ENCODE assay signal across 8 mouse cellular contexts in genomic region chr8:79208691-79209640, GRCm38 (mm10). TPM values are rescaled to one million over a fixed set of nuclear protein-coding genes. Genes with fewer than 3 reads are reported as not detected.
A peak's percentile ranks its signal among the peaks of the same experiment; 100 is the strongest.
DNase-seq lines count a peak whose midpoint lies in the region; ATAC-seq lines count a peak whose summit lies in the region.

No protein-coding gene starts in this region.

- H3K4me1 ChIP-seq in embryonic facial prominence, embryonic 15.5 days: peaks cover 48% of the 10 kb centered on the region
- H3K4me1 ChIP-seq in heart, embryonic 16.5 days (ENCODE audit: control insufficient read depth, insufficient read depth, low read length): peaks cover 36% of the 10 kb centered on the region
- H3K4me1 ChIP-seq in midbrain, embryonic 10.5 days: peaks cover 30% of the 10 kb centered on the region

- peak overlapping the region; percentile 58 for H3K4me2 ChIP-seq in embryonic facial prominence, embryonic 15.5 days (replicated peaks)
- H3K4me2 ChIP-seq in heart, embryonic 16.5 days (ENCODE audit: low read depth, low read length): peak overlapping the region; percentile 83

- peak; percentile 68 to 82 for DNase-seq in adrenal gland, adult (ENCODE audit: inconsistent age in 2 of 2, low spot score in 1 of 2)
- no peak for DNase-seq in adrenal gland, adult 18-20 months (ENCODE audit: low spot score in 2 of 2)
- peak; percentile 45 for DNase-seq in kidney, postnatal 10 days
- DNase-seq in midbrain, embryonic 10.5 days (ENCODE audit: low spot score): peak; percentile 47
- DNase-seq in right cerebral cortex, adult 2 months (ENCODE audit: low spot score in 2 of 2): no peak
- DNase-seq in urinary bladder, adult 2 months (ENCODE audit: low spot score): no peak

- H3K9me3 ChIP-seq in embryonic facial prominence, embryonic 15.5 days (replicated peaks): no peaks in the 10 kb centered on the region
- peaks cover 2% of the 10 kb centered on the region; the same call in 1 of the 2 replicates for H3K9me3 ChIP-seq in heart, embryonic 16.5 days (replicated peaks; ENCODE audit: control insufficient read depth, low read length)
- no peaks in the 10 kb centered on the region for H3K9me3 ChIP-seq in midbrain, embryonic 10.5 days (replicated peaks)

- peak; percentile 80 for ATAC-seq in embryonic facial prominence, embryonic 15.5 days (ENCODE audit: insufficient number of reproducible peaks, low FRiP score, low TSS enrichment, low read depth)
- peak; percentile 85 for ATAC-seq in heart, embryonic 16.5 days (replicated peaks; ENCODE audit: extremely low read depth, insufficient read depth, low FRiP score)

- peak overlapping the region; percentile 32; the same call in 1 of the 2 replicates for H3K4me3 ChIP-seq in embryonic facial prominence, embryonic 15.5 days (replicated peaks)
- H3K4me3 ChIP-seq in heart, embryonic 16.5 days (ENCODE audit: low read length): peak overlapping the region; percentile 50
- H3K4me3 ChIP-seq in midbrain, embryonic 10.5 days: peak overlapping the region; percentile 56

- peak overlapping the region; percentile 99 for H3K27ac ChIP-seq in embryonic facial prominence, embryonic 15.5 days (replicated peaks)
- peak overlapping the region; percentile 93 for H3K27ac ChIP-seq in heart, embryonic 16.5 days (ENCODE audit: low read length)
- H3K27ac ChIP-seq in midbrain, embryonic 10.5 days (replicated peaks): peak overlapping the region; percentile 88

- 4% methylated on average over 15 of the region's 15 CpGs for WGBS in embryonic facial prominence, embryonic 15.5 days
- WGBS in heart, embryonic 16.5 days: 18% methylated on average over 15 of the region's 15 CpGs
- 10% methylated on average over 15 of the region's 15 CpGs for WGBS in midbrain, embryonic 10.5 days

- H3K9ac ChIP-seq in embryonic facial prominence, embryonic 15.5 days: no peak overlapping the region
- H3K9ac ChIP-seq in heart, embryonic 16.5 days (ENCODE audit: low read length): peak overlapping the region; percentile 83

- H3K36me3 ChIP-seq in embryonic facial prominence, embryonic 15.5 days: no peaks in the 10 kb centered on the region
- no peaks in the 10 kb centered on the region for H3K36me3 ChIP-seq in heart, embryonic 16.5 days (ENCODE audit: control insufficient read depth, insufficient read depth)
- no peaks in the 10 kb centered on the region for H3K36me3 ChIP-seq in midbrain, embryonic 10.5 days

- no peaks in the 10 kb centered on the region for H3K27me3 ChIP-seq in embryonic facial prominence, embryonic 15.5 days
- no peaks in the 10 kb centered on the region for H3K27me3 ChIP-seq in heart, embryonic 16.5 days (ENCODE audit: control insufficient read depth, insufficient read depth, low read length)
- H3K27me3 ChIP-seq in midbrain, embryonic 10.5 days (ENCODE audit: low read depth, poor library complexity, severe bottlenecking): no peaks in the 10 kb centered on the region

RNA-seq across cellular contexts. Expression of gene 1700011L22Rik, which starts 39.4 kb away (rescaled TPM):
- total RNA-seq in adrenal gland, adult 18-20 months (2021): not detected
- not detected in 2 replicates for polyA plus RNA-seq in embryonic facial prominence, embryonic 15.5 days (2015; fragmentation: Nextera tagmentation; extraction: Ambion mirVana)
- not detected in 2 replicates for polyA plus RNA-seq in heart, embryonic 16.5 days (2015; fragmentation: Nextera tagmentation; extraction: Ambion mirVana)
- polyA plus RNA-seq in midbrain, embryonic 10.5 days (2016; fragmentation: Nextera tagmentation; extraction: Ambion mirVana): not detected in 2 replicates
- polyA plus RNA-seq in urinary bladder, adult 2 months (2012; rRNA removed): 0.15 and 0.38 TPM in 2 replicates

Comparison
In these comparisons a context has a peak if more than half of its experiments do, and no peak if none do; other contexts are left out.
1. DNase-seq: peak in adrenal gland, adult (2 of 2), kidney, postnatal 10 days (single experiment) and midbrain, embryonic 10.5 days (single experiment); none in adrenal gland, adult 18-20 months (0 of 2), right cerebral cortex, adult 2 months (0 of 2) and urinary bladder, adult 2 months (single experiment).
2. Peak in every context shown above with its lines, with median percentiles within 50 percentile points of each other: H3K27ac ChIP-seq and H3K4me3 ChIP-seq.